Comparison of ENCODE assay signal across 8 mouse cellular contexts in the genomic region with DNA sequence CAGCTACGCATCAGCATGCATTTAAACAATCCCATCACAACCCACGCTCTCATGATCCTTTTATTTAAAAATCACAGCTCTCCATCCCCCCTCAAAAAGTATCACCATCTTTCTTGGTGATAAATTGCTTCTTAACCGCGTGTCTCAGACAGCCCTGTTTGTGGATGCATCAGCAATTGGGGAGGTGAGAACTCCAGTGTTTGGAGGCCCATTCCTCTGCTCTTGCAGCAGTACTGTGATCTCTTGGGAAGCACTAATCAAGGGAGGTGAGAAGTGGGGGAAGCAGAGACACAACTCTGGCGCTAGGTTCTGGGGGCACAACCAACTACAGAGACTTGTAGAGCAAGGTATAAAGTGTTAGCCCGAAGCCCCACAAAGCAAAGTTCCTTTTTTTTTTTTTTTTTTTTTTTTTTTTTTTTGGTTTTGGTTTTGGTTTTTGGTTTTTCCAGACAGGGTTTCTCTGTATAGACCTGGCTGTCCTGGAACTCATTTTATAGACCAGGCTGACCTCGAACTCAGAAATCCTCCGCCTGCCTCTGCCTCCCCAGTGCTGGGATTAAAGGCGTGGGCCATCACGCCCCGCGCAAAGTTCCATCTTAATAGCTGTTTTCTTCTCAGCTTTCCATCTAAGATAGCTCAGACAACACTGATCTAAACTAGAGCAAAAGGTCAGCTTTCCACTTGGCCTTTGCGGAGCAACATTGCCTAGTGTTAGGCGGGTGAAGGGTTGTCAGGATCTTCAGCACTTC. TPM values are rescaled to one million over a fixed set of nuclear protein-coding genes. Genes with fewer than 3 reads are reported as not detected.
A peak's percentile ranks its signal among the peaks of the same experiment; 100 is the strongest.
DNase-seq lines count a peak whose midpoint lies in the region; ATAC-seq and TF ChIP-seq lines count a peak whose summit lies in the region.

No protein-coding gene starts in this region.

- TF ChIP-seq CTCF in cerebellum, adult 2 months (IDR thresholded peaks at IDR 0.05; ENCODE audit: borderline replicate concordance, insufficient read depth, low read depth, low read length): no peak

- H3K9ac ChIP-seq in forebrain, embryonic 13.5 days: peak overlapping the region; percentile 65
- H3K9ac ChIP-seq in liver, embryonic 13.5 days: peak overlapping the region; percentile 69; the same call in 1 of the 2 replicates

- H3K4me3 ChIP-seq in cerebellum, adult 2 months (replicated peaks; ENCODE audit: insufficient read depth, low read depth, low read length): no peak overlapping the region
- H3K4me3 ChIP-seq in forebrain, embryonic 13.5 days: peak overlapping the region; percentile 26; the same call in 1 of the 2 replicates
- peak overlapping the region; percentile 48 for H3K4me3 ChIP-seq in liver, embryonic 13.5 days (replicated peaks)

- H3K27me3 ChIP-seq in cerebellum, adult 2 months (ENCODE audit: control insufficient read depth, insufficient read depth, low read length): no peaks in the 10 kb centered on the region
- no peaks in the 10 kb centered on the region for H3K27me3 ChIP-seq in forebrain, embryonic 13.5 days
- H3K27me3 ChIP-seq in liver, embryonic 13.5 days: peaks cover 95% of the 10 kb centered on the region

- H3K36me3 ChIP-seq in forebrain, embryonic 13.5 days (ENCODE audit: poor library complexity, severe bottlenecking): peaks cover 1% of the 10 kb centered on the region; the same call in 1 of the 2 replicates
- no peaks in the 10 kb centered on the region for H3K36me3 ChIP-seq in liver, embryonic 13.5 days

- peak overlapping the region; percentile 56 for H3K4me2 ChIP-seq in forebrain, embryonic 13.5 days
- H3K4me2 ChIP-seq in liver, embryonic 13.5 days: peak overlapping the region; percentile 74

- TF ChIP-seq POLR2A in cerebellum, adult 2 months (IDR thresholded peaks at IDR 0.05; ENCODE audit: borderline replicate concordance, insufficient read depth, low read length): no peak

- peak in 1 of 2 experiments; percentile 47 for DNase-seq in cerebellum, adult 2 months
- no peak for DNase-seq in cerebellum, postnatal 4 days (ENCODE audit: low spot score in 2 of 2)
- DNase-seq in 3134 (ENCODE audit: extremely low read depth, insufficient read length, low spot score): peak; percentile 13
- DNase-seq in liver, embryonic 13.5 days: no peak
- no peak for DNase-seq in urinary bladder, adult 18-20 months (ENCODE audit: low spot score in 2 of 2)
- no peak for DNase-seq in testis, postnatal 10 days (ENCODE audit: low spot score)
- no peak for DNase-seq in yolk sac, embryonic 10.5 days (ENCODE audit: low spot score)

- no peaks in the 10 kb centered on the region for H3K9me3 ChIP-seq in forebrain, embryonic 13.5 days (replicated peaks)
- no peaks in the 10 kb centered on the region for H3K9me3 ChIP-seq in liver, embryonic 13.5 days (replicated peaks)

- no peak for ATAC-seq in forebrain, embryonic 13.5 days
- ATAC-seq in liver, embryonic 13.5 days (ENCODE audit: low read depth): no peak

- 69% methylated on average over 14 of the region's 14 CpGs for WGBS in cerebellum, adult 2 months
- 34% methylated on average over 14 of the region's 14 CpGs for WGBS in forebrain, embryonic 13.5 days
- WGBS in liver, embryonic 13.5 days (ENCODE audit: insufficient replicate concordance): 38% methylated on average over 14 of the region's 14 CpGs

- peaks cover 25% of the 10 kb centered on the region for H3K4me1 ChIP-seq in cerebellum, adult 2 months (ENCODE audit: control insufficient read depth, insufficient read depth, low read length)
- peaks cover 80% of the 10 kb centered on the region for H3K4me1 ChIP-seq in forebrain, embryonic 13.5 days
- H3K4me1 ChIP-seq in liver, embryonic 13.5 days (replicated peaks): peaks cover 87% of the 10 kb centered on the region

- H3K27ac ChIP-seq in cerebellum, adult 2 months (ENCODE audit: insufficient read depth, low read length): peak overlapping the region; percentile 92
- peak overlapping the region; percentile 99 for H3K27ac ChIP-seq in forebrain, embryonic 13.5 days
- peak overlapping the region; percentile 84 for H3K27ac ChIP-seq in liver, embryonic 13.5 days

RNA-seq across cellular contexts. Expression of a gene that starts 3.0 kb away (rescaled TPM):
- polyA plus RNA-seq in cerebellum, adult 2 months (2012; rRNA removed): 48.6 and 53.9 TPM in 2 replicates
- polyA plus RNA-seq in forebrain, embryonic 13.5 days (2015; fragmentation: Nextera tagmentation; extraction: Ambion mirVana): 54.2 and 54.8 TPM in 2 replicates
- polyA plus RNA-seq in liver, embryonic 13.5 days (2015; fragmentation: Nextera tagmentation; extraction: Ambion mirVana): 2.8 and 3.0 TPM in 2 replicates

RNA-seq across cellular contexts. Expression of a gene that starts 59.3 kb away (rescaled TPM):
- 122 and 127 TPM in 2 replicates for polyA plus RNA-seq in cerebellum, adult 2 months (2012; rRNA removed)
- 46.1 and 53.1 TPM in 2 replicates for polyA plus RNA-seq in forebrain, embryonic 13.5 days (2015; fragmentation: Nextera tagmentation; extraction: Ambion mirVana)
- polyA plus RNA-seq in liver, embryonic 13.5 days (2015; fragmentation: Nextera tagmentation; extraction: Ambion mirVana): 11.6 and 13.6 TPM in 2 replicates

Comparison
In these comparisons a context has a peak if more than half of its experiments do, and no peak if none do; other contexts are left out.
1. RNA of a gene that starts 3.0 kb away (polyA plus RNA-seq): 54.2 to 54.8 TPM in forebrain, embryonic 13.5 days and 48.6 to 53.9 TPM in cerebellum, adult 2 months; 2.8 to 3.0 TPM in liver, embryonic 13.5 days; every median in the first group is over 10 times any median in the second.
2. Peak in every context shown above with its lines, with median percentiles within 50 percentile points of each other: H3K27ac ChIP-seq.